Mouse (Mus musculus) thymus, postnatal 10 days (tissue): Measurements from ENCODE around the gene 1700018B08Rik.

Experiments
- DNase-seq, 2 experiments: peaks; one replicate each; pipeline ENCODE4 v3.0.0; 2021; ENCODE audit warnings: low spot score in 2 of 2

The 1700018B08Rik gene

DNA sequence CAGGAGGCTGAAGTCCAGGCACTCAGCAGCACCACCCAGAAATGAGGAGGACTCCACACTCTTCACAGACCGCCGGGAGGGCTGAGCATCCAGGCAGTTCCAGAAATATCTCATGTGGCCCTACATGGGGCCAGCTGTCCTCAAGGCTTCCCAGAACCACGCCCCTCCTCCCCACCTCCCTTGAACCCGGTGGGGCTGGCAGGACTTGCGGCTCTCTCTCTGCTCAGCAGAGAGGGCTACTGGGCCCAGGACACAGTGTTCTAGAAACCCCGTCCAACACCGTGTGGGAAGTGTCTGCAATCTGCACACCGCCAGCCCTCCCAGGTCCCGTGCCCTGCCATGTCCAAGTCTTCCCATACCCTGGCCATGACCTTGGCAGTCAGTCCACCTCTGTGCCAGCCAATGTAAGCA lies 18.8 kb upstream of the 1700018B08Rik start:
- DNase-seq: no peak

DNA sequence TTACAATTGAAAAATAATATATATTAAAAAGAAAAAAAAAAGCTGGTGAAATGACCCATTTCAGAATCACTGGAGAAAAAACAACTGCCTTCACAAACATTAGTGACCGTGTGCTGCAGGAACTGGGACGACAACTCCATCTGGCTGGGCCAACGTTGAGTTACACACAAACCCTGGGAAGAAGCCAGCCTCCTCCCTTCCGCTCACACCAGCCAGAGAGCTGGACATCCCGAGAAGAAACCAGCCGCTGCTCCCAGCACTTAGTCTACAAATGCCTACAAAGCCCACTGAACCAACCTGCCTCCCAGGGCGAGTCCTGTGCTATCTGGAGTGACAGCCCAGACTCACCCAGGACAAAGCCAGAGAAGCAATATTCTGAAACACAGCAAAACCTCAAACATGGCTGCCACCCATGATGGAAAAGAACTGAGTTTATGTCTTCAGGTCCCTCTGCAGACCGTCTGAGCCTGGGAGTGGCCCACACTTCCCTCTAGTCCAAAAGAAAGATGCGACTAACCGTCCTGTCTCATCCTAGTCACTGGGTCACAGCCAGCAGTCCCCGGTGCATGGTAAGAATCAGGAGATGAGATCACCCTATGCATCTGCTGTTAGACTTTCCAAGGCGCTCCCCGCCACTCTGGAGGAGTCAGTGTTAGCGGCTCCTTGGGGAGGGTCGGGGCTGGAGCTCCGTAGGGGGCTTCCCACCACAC lies 17.7 kb upstream of the 1700018B08Rik start:
- DNase-seq: no peak

DNA sequence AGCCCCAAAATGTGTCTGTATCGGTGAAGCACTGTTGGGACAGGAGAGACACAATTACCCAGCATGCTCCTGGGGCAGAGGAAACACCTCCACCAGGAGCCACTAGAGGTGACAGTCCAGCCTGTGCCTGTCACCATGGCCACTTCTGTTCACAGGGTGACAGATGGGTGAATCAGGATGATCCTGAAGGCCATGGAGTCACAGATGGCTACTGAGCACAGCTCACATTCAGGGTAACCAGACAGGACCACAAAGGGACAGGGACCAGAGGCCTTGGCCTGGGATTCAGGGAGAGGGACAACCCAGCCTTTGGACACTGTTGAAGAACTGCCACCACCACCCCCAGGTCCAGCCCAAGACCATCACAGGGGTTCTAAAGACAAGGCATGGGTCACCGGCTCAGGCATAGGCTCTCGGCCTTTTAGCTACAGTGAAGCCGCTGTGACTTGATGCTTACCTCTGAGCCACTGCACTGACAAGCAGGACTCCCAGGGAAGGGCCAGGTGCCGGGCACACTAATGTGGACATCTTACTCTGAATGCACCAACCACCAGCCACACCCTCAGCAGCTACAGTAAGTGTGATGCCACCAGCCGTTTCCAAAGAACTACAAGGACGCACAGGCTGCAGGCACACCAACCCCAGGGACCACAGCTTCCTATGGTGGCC lies 16.4 kb upstream of the 1700018B08Rik start:
- no peak for DNase-seq

DNA sequence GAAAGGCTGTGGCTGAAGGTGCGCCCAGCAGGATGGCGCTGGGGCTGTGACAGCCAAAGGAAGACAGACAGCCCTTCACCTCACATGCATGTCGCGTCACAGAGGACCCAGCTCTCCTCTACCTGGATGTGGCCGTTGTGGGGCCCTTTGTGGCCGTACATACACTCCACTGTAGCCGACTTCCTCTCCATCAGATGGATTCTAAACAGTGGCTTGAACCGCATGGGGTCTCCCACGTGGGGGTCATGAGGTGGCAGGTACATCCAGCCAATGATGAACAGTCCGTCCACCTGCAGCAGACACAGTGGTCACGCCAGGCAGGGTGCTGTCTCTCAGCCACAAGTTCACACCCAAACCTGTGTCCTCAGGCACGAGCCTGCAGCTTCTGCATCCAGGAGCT lies 15.7 kb upstream of the 1700018B08Rik start:
- DNase-seq: no peak

DNA sequence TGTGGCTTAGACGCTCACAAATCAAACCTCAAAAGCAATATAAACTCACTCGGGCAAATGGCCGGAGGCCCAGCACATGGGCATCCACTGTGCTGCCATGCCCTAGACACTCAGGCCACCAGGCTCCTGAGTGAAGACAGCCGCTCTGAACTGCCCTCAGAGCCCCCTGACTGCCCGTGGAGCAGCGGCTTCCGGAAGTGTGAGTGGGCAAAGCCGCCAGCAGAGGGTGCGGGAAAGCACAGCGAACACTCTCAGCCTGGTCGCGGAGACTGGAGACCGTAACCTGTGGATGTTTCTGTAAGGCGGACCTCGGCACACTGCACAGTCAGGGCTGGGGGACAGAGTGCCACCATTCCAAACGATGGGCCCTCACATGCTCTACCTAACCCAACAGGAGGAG lies 14.4 kb upstream of the 1700018B08Rik start:
- no peak for DNase-seq

DNA sequence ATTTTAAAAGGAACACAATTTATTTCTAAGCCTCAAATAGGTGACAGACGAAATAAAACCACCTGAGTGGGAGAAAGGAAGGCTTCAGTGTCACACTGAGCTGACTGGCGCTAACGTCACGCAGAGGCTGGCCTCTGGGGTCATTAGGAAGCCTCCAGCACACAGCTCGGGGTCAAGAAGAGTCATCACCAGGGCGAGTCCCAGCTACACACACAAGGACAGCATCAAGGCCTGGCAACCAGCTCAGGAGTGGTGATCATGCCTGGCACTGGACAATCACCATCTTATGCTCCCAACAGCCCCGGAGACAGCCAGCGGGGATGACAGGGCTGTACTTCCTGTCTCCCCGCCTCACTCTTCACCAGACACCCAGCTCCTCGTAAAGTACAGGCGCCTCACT lies 13.6 kb upstream of the 1700018B08Rik start:
- no peak for DNase-seq

DNA sequence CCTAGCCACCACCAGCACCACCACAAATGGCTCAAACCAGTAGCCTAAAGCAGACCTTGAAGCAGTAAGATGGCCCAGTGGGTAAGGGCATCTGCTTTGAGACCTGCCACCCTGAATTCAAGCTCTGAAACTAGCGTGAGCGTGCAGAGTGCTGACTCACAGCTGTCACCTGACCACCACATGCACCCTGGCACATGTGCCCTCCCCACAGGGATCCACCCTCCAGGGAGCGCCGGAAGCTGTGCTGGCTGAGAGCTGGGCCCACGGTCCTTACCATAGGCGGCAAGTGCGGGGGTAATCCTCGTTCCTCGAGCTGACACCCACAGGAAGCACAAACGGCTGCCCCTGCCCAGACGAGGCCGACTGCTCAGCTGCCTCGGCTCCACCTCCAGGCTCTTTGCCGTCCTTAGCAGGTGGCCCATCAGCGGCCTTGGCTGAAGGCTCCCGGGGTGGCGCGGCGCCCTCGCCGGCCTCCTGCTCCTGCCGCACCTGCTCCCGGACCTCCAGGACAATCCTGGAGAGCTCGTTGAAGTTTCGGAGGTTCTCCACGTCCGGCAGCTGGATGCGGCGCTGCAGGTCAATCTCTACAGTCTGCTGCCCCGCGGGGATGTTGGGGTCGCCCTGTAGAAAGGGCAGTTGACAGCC lies 9.8 kb upstream of the 1700018B08Rik start:
- no peak for DNase-seq

DNA sequence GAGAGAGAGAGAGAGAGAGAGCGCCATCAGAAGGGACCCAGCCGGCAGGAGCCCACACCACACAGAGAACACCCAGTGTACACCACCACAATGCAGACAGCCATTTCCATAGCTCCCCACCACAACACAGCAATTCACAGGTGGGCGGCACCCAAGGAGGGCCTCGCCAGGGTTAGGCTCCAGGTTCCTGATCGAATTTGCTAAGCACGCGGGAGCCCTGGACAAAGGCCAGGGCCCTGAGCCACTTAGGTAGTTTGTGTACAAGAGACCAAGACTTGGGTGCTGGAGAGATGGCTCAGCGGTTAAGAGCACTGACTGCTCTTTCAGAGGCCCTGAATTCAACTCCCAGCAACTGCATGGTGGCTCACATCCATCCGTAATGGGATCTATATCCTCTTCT lies 8.4 kb upstream of the 1700018B08Rik start:
- DNase-seq: no peak

DNA sequence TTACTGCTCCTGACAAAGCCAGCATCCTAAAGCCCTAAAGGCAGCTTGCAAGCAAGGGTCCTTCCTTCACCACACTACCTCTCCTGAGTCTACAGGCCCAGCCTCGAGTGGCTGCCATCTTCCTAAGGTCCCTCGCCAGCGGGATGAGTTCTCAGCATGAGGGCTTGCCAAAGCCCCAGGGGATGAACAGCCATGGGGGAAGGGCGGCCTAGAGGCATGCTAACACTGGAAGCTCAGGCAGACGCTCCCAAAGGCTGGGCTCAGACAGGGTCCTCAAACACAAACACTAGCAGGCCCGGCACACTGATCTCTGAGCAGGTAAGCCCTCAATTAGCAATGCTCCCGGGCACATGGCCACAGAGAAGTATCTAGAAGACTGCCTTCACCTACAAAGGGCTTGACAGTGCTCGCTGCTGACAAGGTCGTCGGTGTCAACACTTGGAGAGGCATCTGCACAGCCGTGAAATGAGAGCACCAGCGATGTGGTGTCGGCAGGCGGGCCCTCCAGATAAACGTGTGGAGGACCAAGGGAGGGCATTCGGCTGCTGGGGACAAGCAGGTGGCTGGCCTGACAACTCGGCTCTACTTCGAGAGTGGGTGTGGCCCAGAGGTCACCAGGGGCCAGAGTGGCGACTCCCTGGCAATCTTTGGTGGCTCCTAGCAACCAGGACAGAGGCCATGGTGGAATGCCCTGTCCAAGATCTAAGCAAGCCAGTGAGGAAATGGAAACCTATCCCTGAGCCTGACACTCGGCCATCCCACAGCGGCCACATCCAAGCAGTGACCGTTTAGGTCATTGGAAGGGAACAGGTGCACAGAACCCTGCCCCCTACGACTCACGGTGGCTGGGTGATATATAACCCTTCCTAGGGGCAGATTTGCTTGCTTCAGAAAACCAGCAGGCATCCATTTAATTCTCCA lies 7.2 kb upstream of the 1700018B08Rik start:
- DNase-seq: no peak

DNA sequence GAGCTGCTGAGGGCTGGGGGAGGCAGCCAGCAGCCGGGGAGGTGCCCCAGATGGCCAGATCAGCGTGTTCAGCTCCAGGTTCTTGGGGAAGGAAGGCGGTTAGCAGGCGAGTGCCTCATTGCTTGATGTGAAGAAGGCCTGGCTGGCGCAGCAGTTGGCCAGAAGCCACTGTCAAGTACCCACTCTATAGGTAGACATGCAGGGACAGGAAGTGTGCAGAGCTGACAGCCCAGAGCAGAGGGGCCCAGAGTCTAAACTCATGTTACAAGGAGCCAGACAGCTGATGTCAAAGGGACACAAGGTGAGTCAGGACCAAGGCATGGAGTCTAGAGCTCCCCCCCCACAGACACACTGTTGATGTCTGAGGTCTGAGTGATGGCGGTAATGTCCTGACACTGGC lies 5.9 kb upstream of the 1700018B08Rik start:
- no peak for DNase-seq

DNA sequence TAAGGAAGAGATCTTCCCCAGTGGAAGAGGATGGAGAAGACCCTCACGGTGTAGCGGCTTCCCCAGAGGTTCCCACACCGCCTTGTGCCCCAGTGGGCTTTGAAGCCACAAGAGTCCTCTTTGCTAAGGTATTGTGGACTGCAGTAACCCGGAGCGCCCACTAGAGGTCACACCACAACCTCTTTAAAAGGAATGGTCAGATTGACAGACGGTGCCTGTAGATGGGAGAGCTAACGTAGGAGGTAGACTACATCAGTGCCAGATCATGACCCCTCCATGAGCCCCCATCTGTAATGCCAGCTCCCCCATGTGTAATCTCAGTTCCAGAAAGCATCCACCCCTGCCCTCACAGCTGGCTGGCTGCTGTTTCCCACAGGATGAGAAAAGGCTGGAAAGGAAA lies 3.0 kb upstream of the 1700018B08Rik start:
- DNase-seq: peak; percentile 53 to 72

DNA sequence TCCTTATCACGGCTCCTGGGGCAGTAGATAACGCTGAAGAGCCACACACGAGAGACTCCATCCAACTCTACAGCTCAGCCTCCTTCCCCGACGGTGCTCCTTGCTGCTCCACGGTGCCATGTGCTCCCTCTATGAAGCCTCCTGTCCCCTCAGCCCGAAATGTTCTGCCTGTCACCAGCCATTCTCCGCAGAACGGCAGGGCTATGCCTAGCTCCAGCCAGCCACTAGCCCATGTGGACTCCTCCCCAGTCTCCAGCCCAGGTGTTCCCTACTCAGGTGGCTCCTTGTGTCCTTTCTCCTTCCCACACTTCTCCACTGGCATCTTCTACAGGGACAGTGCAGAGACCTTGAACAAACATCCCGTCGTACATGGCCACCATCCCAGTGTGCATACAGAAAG lies 816 bp upstream of the 1700018B08Rik start:
- no peak for DNase-seq

DNA sequence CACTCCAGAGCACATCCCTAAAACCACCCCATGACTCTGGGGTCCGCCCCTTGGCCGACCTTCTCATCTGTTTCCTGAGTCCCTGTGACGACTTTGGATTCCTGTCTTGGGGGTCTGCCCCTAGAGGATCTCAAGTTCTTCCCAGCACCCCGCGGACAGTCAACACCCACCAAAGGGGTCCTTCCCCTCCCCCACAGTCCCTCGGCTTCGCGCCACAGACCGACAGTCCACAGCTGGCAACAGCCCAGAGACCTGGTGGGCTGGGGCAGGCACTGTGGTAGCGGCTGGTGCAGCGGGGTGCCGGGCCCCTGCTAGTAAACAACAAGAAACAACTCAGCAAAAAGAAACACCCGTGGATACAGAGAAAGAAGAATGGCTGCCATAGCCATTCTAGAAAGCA lies 1.2 kb downstream of the 1700018B08Rik start:
- no peak for DNase-seq

DNA sequence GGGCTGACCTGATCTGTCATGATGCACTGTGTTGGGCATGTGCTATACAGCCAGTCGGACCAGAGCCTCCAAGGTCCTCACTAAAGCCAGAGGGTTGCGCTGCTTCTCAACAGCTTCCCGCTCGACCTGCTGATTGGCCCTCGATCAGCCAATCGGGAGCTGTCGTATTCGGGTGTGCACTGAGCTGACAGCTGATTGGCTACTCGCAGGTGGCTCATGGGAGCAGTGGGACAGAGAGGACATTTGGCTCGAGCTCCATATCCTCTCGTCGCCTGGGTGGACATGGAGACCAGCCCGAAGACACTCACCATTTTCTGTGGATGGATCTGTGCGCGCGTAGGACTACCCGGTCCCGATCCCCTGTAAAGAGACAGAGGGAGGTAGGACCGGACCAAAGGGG lies 2.3 kb downstream of the 1700018B08Rik start:
- DNase-seq: no peak

DNA sequence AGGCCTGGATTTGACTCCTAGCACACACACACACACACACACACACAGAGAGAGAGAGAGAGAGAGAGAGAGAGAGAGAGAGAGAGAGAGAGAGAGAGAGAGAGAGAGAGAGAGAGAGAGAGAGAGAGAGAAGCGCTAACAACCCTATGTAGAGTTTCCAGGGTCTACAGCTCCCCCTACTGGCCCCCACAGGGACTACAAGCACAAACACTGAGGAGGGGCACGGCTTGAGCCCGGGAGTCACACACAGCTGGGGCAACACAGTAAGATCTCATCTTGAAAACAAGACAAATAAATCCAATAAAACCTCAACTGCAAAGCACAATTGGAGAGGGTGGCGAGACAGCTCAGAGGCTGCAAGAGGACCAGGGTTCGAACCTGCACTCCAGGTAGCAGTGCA lies 11.7 kb downstream of the 1700018B08Rik start:
- peak in 1 of 2 experiments; percentile 38 for DNase-seq

DNA sequence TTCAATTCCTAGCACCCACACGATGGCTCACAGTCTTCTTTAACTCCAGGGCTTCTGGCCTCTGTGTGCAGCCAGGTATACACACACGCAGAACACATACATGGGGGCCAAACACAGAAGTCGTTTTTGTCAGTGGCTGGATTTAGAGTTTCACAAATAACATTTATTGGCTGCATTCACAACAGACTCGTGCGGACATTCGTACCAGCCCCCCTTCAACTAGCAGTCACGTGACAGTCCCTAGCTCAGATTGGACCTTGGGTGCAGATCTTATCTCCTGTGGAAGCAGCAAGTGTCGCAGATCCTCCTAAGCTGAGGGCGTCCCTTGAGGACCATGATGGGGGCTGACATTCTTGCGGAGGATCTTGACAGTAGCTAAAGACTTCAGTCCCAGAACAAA lies 13.5 kb downstream of the 1700018B08Rik start:
- DNase-seq: no peak

DNA sequence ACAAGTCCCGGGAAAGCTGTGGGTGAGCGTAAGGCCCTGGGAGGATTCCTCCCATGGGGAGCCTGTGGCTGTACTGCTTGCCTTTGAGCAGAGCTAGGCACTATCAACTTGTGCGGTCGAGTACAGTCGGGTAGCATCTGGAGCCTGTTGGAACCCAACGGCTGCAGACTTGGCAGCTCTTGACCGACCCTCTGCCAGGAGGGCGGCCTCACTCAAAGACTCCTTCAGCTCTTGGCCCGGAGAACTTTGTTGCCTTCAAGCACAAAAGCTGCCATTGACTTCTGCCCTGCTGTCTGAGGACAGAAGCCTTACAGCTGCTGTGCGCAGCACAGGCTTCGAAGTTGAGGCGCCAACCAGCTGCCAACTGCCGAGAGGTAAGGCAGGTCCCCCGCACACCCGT lies 15.3 kb downstream of the 1700018B08Rik start:
- DNase-seq: no peak

DNA sequence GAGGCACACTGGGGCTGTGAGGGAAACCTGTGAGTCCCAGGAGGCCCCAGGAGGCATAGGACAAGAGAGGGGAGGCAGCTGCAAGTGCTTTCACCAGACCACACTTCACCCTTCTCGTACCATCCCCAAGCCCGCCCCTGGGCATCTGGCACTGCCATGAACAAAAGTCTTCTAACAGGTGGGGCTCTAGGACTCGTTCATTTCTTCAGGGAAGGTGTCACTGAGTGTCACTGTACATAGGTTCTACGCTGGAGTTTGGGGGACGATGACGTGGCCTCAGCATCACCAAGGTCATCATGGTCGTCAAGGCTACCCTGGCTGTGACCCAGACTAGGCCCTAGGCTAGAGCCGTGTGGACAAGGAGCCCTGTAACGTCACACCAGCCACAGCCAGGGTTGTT lies 16.4 kb downstream of the 1700018B08Rik start:
- DNase-seq: no peak

DNA sequence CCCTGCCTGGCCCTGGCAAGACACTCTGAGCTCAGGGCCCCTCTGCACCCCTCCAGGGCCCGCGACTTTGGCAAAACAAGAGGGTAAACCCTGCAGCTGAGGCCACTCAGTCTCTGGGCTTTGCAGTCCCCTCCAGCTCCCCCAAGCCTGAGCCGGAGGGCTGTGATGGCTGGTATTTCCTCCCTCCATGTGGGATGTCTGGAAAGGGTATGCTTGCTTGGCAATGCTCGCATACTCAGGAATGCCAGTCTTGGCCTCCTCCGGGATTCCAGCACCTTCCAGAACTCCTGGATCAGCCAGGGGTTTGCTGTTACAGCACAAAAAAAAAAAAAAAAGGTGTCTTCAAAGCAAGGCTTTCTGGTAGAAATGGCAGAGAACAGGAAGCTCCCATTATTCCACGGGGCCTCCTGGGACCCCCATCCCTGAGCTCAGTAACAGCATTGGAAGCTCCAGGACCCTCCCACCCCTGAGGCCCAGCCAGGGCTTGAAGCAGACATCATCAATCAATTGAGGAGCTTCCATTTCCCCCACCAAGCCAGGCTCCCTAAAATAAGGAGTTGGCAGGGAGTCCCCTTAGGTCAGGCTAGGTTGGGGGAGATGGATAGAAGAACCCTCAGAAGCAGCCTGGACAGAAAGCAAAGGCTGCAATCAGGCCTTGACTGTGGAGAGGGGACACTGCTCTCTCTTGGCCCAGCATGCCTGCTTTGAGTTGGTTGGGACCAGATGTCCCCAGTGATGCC lies 17.1 kb downstream of the 1700018B08Rik start:
- DNase-seq: no peak

DNA sequence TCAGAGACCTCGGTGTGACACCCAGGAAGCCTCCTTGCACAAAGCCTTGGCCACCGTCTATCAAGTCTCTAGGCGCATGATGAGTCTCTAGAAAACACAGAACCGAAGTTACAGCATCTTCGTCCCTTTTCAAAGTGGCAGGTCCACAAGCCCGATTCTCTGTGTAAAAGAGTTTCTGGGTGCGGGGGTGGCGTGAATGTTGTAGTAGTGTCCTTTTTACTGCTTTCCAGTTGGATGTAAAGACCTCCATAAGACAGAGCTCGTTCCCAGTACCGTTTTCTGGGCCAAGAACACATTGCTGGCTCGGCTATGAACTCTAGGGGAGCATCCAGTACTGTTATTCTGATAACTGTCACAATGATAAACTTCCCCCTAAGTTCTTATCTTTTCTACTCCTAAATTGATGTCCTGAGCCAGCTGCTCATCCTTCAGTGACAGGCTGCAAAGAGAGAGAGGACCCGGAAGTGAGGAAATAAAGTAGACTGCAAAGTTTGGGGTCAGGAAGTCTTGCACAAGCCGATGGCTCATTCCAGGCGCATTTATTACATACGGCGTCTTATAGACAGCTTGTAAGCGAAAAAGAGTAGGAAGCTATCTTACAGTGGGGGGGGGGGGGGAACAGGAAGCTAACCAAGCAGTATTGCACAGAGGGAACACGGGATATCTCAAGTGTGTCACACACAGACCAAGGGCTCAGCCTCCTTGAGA lies 18.9 kb downstream of the 1700018B08Rik start:
- no peak for DNase-seq

DNA sequence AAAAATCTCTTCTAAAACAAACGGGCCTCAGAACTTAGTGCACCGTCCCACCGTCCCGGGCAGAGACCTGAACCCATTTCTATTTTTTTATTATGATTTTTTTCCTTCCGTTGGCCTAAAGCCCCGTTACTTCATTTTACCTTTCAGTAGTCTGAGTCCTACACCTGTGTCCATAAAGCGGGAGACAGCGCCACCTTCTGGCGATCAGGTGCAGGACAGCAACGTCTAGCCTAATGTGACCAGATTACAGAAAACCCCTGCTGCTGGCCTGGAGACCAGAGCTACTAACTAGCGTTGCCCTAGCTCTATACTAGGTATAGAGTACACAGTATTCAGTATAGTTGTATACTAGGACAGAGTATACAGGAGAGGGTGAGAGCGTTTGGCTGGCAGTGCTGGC lies 30.7 kb downstream of the 1700018B08Rik start:
- DNase-seq: peak; percentile 32 to 71
